Mouse (Mus musculus) embryo, embryonic 11.5 days (tissue): ENCODE results near the gene Zfp277.

Experiments
- DNase-seq: peaks from one replicate; pipeline ENCODE4 v3.0.0-alpha.2; 2012; ENCODE audit warnings: low read depth, low spot score

The Zfp277 gene

DNA sequence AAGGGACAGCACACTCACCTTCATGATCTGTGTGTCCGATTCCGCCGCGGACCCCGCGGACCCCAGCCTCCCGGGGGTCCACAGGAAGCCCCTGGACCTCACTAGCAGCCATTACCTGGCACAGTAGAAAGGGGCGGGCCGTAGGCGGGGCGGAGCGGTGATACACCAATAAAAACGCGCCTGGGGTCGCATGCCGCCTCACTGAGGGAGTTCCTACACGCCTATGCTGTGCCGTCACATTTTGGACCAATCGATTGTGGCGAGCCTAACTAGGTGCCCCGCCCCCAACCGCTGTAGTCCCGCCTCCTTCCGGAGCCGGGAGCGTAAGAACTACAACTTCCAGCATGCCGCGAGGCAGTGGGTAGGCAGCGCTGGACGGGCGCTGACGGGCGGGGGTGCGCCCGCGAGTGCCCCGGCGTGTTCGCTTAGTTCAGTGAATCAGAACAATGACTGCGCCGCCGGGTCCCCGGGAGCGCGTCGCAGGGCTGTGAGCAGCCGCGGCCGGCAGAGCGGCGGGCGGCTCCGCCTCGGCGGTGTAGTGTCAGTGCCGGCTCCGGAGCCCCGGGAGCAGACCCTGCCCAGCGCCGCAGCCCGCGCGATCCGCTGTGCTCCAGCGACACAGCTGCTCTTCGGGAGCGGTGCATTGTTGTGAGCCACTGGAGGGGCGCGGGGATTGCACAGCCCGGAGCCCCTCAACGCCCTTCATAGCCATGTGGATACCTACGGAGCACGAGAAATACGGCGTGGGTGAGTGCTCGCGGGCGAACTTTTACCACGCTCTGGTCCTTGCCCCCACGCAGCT lies at the start of gene Zfp277, which contains the start of gene Dock4:
TSS of gene Zfp277 (minus strand) at position 255 of the 802 bp plus-strand sequence.
TSS of gene Dock4 (plus strand) at position 305 of the 802 bp plus-strand sequence.
- peak; percentile 100 for DNase-seq

DNA sequence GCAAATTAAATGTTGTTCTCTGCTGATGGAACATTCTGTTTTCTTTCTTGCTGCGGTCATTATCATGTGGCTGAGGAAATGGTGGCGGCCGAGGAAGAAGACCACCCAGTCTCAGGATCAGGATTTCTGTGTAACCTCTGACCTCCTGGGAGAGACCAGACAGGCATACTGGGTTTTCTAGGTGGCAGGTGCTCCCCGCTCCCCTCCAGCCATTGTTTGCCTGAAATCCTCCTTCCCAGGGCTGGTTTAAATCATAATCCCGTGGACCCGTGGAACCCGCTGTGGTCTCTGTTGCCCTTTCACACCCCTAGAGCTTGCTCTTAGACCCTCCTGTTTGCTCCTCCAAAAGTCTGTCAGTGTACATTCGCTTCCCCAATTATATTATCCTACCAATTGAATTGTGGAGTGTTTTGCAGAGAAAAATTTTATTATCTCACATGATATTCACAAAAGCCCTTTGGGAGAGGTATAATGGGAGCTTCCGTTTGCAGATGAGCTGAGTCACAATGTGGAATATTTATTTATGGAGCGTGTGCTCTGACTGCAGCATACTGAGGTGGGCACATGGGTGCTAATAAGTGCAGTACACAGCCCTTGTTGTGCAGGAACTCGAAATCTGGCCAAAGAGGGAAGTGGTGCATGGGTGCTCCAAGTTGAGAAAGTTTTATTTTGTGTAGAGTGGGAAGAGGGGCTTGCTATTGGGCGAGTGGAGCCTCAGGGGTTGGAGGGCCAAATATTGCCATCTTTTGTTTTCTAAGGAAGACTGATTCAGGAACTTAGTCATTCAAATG lies 40.5 kb upstream of the Zfp277 start:
- no peak for DNase-seq

DNA sequence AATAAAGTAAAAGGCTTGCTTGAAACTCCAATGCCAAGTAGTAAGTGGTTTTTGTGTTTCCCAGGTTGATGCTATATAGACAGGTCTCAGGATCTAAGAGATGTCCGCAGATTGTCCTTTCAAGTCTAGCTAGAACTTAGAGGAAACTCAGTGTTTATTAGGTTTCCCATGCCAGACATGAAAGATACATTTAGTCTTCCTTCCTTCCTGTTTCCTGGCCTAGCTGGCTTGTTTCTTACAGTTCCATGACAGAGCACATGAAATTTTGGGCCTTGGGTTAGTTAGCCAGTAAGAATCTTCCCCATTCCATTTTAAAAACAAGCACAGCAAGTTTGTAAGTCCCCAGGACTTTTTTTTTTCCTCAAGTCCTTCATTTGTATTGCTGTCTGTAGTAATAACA lies 39.5 kb upstream of the Zfp277 start:
- DNase-seq = no peak

DNA sequence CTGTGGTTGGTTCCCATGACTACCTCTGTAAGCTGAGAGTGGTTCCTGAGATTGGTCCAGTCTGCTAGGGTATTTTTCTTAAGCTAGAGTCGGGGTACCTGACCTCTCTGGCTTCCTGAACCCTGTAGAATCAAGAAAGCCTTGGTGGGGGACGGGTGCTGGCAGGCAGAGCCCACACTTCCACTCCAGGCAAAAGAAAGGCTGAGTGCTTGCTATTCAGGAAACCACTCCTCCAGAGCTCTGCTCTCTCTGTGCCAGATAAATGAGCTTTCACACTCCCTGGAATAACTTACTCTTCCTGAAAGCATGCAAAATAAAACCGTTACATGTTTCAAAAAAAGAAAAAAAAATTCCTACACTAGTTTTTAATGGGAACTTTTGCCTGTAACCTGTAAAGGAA lies 38.5 kb upstream of the Zfp277 start:
- DNase-seq = no peak

DNA sequence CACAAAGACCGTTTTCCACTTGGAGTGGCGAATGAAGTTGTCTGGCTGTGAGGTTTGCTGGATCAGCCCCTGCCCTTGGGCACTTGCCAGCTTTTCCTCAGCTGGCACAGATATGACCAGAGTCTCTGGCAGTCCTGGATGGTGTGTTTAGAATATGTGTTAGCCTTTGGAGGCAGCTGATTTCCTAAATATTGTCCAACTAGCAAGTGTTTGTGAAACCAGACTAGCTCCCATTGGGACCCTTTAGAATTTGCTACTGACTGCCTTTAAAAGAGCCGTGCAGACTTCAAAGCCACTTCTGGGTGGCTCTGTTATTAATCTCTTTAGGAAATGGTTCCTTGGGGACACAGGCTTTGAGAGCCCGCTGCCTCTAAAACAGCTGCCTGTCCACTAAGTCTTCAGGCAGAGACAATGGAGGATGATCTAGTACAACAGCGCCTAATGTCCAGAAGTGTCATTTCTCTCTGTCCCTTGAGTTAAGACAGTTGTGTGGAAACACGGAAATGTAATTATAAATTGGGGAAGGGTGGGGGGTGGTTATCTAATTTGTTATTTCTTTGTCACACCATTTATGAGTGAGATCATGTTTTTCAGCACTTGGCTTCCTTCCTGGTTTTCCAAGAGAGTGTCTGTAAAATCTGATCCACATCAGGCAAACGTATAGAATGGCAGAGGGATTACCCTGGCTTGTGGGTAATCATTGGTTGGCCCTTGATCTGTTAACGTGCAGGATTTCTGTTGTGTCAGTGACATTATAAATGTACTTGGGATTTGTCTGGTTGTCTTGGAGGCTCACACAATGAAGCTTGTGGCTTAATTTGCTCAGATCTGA lies 32.1 kb upstream of the Zfp277 start:
- DNase-seq = peak; percentile 35

DNA sequence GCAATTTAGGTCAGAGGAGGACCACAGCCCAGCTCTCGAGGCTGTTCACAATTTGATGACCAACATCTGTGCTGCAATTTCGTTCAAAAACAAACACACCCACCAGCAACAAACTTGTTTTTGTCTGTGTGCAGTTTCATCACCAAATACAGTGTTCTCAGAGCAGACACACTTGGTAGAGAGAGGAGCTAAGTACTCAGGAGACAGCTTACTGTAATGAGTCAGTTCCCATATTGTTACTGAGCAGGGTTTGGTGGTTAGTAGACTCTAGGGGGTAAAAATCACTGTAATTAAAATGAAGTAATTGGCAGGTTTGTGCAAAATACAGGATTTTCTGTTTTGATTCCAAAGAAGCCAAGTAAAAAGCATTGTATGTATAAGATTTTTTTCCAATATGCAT lies 28.0 kb upstream of the Zfp277 start:
- no peak for DNase-seq

DNA sequence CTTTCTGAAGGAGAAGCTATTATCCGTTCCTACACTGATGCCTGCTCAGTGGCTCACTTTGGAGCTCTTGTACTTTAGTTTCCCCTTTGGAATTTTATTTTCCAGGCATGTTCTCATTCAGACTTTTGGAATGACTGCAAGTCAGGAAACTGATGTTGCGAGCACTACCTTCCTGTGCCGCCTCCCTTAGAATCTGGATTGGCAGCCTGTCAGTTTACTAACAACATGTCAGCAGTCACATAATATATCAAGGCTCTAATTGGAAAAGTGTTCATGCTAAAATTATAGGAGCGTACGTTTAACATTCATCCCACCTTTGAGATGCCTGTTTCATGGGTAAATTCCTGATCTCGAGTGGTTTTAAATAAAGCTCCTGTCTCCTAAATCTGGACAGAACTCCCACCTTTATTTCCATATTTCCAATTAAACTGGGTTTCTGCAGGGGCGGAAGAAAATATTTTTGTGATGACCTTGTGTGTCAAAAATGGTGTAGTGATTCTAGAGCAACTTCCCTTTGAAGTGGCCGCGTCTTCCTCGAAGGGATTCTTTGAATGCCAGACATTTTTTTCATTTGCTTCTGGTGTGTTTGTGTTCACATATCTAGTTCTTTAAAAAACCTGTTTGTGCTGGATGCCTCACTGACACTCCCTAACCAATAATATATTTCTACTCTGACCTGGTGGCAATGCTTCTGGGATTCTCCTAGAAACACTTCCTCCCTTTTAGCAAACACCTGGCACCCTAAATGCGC lies 26.1 kb upstream of the Zfp277 start:
- DNase-seq = no peak

DNA sequence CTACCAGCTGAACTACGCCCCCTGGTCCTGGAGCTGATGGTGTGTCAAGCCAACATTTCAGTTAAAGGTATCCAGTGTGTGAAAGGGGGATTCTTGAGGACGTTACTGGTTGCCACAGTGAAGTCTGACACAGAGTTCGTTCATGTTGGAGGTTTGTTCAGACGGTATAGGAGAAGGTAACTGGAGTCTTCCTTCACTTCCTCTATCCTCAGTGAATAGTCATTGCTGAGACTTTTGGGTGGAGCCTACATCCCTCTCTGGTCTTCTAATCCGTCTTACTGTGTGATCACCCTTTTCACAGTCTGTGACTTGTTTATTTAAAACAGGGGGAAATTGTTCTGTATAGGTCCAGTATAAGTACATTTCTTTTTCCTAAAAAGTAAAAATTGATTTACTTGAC lies 23.3 kb upstream of the Zfp277 start:
- no peak for DNase-seq

DNA sequence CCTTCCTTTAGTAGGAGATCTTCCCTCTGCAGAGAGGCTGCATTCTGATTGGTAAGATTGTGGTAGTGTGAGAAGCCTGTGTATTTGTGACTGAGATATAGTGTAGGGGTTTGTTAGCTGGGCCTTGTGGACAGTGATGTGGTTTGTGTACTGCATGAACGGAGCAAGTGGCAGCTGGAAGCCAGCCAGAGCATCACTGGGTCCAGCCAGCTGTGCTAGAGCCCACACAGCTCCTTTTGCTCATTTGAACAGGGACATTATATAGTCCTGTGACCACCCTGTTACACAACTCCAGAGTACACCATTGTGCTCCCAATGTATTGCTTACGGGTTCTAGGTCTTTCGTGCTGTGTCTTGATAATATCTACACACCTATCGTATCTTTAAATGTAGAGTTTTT lies 22.5 kb upstream of the Zfp277 start:
- no peak for DNase-seq

DNA sequence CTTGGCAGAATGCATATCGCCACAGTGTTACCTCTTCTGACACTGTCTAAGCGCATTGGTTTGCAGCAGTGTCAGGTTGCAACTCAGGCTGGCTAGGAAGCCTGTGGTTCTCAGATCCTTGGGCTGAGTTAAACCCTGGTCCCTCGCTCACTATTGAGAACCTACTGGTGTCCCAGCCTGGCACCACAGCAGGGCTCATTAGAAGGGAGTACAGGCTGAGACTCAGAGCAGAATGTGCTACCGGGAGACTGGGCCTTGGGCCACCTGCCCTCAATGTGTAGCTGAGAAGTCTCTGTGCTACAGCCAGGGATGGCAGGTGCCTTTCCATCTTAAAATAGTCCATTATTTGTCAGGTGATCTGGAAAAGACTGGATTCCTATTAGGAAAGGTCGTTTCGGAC lies 18.6 kb upstream of the Zfp277 start:
- DNase-seq = no peak

DNA sequence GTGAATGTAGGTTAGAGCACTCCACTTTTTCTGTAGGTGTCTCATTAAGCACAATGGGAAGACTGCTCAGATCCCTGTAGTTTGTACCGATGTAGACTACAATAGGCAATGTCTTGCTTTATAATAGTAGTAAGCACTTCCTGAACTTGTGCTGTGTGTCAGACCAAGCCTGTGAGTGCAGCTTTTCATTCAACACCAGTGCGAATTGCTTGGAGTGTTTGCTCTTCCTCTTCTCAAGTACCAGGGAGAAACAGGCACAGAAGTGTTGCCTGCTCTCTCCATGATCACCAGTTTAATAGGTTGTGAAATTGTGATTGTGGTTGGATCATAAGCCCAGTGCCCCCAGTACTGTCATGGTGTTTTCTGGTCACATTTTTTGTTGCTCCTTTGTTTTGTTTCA lies 18.1 kb upstream of the Zfp277 start:
- no peak for DNase-seq

DNA sequence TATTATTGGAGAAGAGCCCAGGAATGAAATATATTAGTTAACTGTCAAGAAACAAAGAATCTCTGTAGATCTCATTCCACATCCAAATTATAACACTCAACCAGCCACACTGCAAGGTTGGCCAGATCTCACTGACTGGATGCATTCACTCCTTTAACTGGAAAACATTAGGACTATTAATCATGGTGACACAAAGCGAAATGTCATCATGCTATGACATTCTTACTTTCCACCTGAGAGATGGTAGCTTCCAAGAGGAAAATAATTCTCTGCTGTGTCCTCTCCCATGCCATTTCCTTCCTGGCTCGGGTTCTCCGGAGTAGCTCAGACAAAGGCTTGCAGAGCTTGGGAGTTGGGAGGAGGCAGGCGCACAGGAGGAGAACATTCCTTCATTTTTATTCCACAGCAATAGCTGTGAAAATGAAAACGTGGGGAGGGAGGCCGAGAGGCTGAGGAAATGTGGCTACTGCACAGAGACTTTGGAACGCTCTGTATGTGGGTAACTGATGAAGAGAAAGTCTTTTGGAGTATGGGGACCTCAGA lies 17.1 kb upstream of the Zfp277 start:
- no peak for DNase-seq

DNA sequence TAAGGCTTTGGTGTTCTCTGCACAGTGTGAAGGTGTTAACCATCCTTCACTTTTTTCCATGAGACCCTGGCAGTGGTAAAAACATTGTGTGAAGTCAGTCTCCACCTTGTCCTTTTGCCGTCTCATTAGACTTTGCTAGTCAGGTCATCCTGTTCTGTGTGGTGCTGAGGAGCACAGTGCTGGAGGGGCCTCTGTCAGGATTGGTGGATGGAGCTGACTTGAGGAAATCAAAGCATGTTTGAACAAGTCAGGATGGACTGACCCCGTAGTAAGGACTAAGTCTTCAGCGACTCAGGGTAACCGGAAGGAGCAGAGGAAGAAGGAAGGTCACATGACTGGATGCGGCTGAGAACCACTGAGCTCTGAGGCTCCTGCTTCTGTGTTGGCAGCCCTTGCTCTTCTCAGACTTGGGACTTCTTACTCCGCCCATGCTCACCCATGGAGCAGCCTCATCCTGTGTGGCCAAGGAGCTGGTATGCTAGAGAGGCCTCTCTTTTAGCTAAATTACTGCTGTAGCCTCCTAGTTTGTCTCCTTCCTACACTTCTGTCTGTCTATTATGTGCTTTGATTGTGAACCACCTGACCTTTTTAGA lies 14.1 kb upstream of the Zfp277 start:
- no peak for DNase-seq

DNA sequence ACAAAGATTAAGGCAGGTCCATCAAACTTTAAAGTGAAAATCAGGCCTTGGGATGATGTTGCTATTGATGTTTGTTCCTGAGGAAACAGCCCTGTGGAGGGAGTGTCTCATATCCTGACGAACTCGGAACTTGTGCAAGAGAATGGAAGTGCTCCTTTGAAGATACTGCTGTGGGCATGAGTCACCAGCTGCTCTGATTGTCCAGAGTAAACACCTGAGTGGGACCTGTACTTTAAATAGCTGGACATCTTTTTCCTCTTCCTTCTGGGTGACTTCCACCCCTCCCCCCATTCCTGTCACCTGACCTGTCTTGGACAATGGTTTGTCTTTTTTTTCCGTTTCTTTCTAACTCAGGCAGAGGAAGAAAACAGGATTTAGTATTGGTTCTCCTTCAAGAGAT lies 13.3 kb upstream of the Zfp277 start:
- no peak for DNase-seq

DNA sequence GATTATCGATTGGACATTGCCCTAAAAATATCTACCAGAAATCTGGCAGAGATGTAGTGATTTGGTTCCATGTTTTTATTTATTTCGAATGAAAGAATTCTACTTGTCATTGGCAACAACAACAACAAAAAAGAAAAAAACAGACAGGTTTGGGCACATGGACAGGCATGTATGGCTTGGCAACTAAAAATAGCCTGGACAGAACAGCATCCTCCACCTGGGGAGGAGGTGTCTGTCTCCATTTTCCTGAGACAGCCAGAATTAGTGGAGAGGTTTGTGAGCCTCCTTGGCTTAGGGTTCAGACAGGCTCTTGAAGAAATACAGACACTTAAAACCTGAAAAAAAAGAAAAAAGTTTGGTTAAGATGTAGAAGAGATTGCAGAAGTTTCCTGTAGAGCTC lies 10.8 kb upstream of the Zfp277 start:
- no peak for DNase-seq

DNA sequence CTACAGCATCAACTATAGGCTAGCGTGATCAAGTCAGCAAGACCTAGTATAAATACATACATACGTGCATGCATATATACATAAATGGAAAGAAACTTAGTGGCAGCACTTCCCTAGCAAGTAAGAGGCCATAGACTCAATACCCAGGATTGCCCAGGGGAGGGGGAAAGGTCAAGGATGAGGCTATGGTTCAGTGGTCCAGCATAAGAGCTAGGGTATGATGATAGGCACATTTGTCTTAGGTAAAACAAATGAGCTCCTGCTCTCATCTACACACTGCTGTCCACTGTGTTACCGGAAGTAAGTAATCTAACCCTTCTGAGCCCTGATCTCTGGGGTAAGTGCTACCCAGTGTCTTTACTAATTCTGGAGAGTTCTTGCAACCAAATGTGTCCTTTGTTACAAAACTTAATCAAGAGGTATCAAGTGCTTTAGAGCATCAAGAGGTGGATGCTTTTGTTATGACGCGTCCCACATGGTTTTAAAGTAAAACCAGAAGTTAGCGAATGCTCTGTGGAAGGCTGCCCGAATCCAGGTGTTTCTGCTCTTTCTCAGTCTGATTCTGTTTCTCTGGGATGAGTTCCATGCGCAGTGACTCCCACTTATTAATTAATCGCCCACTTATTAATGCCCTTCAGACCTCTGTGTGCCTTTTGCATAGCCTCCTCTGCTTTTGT lies 3.6 kb upstream of the Zfp277 start:
- no peak for DNase-seq

DNA sequence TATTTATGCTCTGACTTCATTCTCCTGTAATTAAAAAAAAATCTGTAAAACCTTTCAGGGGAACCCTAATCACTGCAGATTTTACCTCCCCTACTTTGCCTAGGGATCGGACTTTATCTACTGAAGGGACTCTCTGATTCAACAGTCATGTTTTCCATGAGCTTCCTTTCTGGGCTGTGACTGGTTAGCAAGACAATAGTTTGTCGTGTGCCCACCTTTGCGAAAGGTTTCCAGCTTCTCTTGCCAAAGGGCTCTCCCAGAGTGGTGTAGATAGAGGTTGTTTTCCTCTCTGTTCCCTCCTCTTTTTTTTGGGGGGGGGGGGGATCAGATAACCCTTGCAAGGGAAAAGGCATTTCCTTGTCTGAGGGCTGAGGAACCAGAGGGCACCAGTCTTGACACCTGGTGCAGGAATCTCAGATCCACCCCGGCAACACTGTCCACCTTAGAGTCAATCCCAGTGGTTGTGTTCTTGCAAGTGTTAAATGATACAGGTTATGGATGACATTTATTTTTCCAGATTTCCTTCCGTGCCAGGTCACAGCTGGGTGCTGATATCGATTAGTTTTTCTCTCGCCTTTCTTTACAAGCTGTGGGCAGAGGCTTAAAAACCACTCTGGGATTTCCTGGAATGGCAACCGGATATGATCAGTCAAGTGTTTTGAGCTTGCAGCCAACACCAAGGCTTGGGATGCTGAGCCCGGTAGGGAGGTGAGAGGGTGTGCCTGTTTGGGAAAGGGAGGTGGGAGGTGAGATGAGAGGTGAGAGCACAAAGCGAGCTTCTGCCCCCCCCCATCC lies 2.1 kb upstream of the Zfp277 start:
- DNase-seq = no peak

DNA sequence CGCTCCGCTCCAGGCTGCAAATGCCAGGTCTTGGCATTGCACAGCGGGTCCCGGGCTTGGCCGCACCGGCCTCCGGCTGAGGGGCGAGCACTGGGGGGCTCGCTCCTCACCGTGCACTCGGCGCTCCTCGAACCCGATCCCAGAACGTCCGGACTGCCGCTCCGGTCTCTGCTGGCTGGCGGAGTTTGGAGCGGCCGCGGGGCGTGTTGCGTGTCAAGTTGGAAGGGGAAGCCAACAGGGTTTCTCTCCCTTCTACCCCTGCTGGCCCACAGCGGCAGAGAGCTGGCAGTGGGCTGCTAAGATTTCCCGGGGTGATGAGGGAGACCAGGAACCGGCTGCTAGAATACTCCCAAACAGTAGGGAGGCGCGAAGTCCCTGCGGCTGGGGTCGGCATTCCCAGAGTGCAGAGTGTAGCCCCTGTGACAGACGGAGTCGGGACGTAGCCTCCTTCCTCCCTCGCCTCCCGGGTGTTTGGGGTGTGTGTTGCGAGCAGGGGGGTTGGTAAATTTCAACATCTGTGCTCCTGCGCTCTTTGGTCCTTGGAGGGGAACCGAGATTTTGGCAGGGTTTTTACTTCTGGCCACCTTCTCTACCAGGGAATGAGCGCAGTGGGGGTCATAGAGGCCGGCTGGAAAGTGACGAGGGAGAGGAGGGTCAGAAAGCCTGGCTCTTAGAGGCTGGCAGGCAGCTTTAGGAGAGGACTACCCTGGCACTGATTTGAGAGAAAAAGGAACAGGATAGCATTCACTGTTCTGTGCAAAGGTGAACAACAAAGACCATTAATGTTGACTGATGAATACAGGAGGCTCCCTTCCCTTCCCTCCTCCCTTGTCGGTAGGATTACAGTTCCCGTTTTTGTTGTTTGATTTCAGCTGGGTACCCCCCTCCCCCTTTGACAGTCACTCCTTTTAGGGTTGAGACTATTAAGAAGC lies 1.0 kb upstream of the Zfp277 start:
- DNase-seq = peak; percentile 36
